Mouse (Mus musculus): ENCODE data around the gene Olfr134.
"Not testable (repeated sequence)": the region's sequence is repeated elsewhere in the genome, so short reads cannot be mapped to it uniquely, and the experiment has no call there.

Gene Olfr134

GRCm38 (mm10) chr17:38171088-38171487, at the start of gene Olfr134:
TSS of gene Olfr134 (plus strand) at chr17:38171388.
- DNase-seq: no peak

- DNase-seq: not testable (repeated sequence)
Measured at GRCm38 (mm10) chr17:38124199-38124598, 47.0 kb upstream of the Olfr134 start.

- DNase-seq: not testable (repeated sequence)
Measured at GRCm38 (mm10) chr17:38125371-38125770, 45.8 kb upstream of the Olfr134 start.

GRCm38 (mm10) chr17:38134426-38134825, 36.8 kb upstream of the Olfr134 start, which contains the start of gene Olfr132:
TSS of gene Olfr132 (minus strand) at chr17:38134526.
- no peak for DNase-seq

GRCm38 (mm10) chr17:38144981-38145380, 26.2 kb upstream of the Olfr134 start, which contains the start of gene Olfr133:
TSS of gene Olfr133 (plus strand) at chr17:38145281.
- DNase-seq: no peak

- no peak for DNase-seq
Measured at GRCm38 (mm10) chr17:38204035-38204434, 32.8 kb downstream of the Olfr134 start, which contains the start of gene Olfr135. TSS of gene Olfr135 (plus strand) at chr17:38204335.
